Mouse (Mus musculus) G1E-ER4 (cell line): ENCODE results near the gene Rpl27. TPM values are rescaled to one million over a fixed set of nuclear protein-coding genes. Genes with fewer than 3 reads are reported as not detected.

ENCODE experiments used
- GATA1 ChIP-seq: IDR thresholded peaks from one replicate; pipeline ENCODE4 v1.8.0; 2012; ENCODE audit warnings: low read length, inconsistent platforms
- polyA plus RNA-seq: library from polyadenylated mRNA; stranded (reverse); fragments of >175 nt; gene quantifications from 2 replicates; pipeline ENCODE4 v1.2.3, GENCODE M21; 2012

The Rpl27 gene
- polyA plus RNA-seq = 482 and 957 TPM in 2 replicates

DNA sequence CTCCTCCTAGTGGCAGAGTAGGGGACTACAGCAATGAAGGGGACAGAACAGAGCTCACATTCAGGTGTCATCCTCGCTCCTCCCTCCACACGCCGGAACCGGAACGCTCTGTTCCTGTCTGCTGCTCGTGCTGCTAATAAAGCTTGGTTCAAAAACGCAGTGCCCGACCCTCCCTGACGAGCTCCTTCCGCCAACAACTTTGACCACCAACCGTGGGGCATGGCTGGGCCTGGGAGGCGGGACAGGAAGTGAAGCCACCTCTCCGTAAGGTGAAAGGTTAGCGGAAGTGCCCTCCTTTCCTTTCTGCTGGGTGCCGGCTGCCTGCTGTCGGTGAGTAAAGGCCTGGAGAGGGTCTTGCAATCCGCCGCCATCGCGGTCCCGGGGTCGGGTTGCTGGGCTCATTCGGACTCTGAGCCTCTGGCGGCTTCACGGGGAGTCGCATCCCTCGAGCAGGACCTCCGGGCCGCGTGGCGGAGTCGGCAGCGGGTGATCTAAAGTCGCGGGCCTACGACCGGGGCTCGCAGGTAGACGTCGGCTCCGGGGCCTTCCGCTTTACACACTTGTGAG lies at the start of gene Rpl27:
Gene Rpl27 (plus strand): TSS at position 172 of the 567 bp plus-strand sequence.
- no peak for TF ChIP-seq GATA1

DNA sequence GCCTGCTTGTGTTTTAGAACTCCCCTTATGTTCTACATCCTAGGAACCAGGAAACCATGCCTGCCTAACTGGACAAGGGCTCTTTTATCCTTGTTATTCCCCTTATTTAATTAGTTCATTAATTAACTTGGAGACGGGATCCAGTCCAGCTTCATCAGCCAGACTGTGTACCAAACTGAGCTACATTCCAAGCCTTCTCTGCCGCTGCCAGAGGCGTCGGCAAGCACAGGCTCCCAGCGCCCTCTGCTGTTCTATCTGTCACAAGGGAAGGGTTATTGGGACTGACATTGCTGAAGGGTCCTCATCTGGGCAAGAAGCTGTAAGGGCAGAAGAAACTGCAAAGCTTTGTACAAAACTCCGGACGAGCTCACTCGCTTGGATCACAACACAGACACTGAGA lies 47.0 kb upstream of the Rpl27 start:
- no peak for TF ChIP-seq GATA1

DNA sequence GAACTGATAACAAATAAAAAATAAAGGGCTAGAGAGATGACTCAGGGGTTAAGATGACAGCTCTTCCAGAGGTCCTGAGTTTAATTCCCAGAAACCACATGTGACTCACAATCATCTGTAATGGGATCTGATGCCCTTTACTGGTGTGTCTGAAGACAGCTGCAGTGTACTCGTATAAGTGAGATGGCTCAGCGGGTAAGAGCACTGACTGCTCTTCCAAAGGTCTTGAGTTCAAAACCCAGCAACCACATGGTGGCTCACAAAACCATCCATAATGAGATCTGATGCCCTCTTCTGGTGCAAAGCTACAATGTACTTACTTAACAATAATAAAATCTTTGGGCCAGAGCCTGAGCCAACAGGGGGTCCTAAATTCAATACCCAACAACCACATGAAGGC lies 26.8 kb upstream of the Rpl27 start:
- TF ChIP-seq GATA1 = no peak

DNA sequence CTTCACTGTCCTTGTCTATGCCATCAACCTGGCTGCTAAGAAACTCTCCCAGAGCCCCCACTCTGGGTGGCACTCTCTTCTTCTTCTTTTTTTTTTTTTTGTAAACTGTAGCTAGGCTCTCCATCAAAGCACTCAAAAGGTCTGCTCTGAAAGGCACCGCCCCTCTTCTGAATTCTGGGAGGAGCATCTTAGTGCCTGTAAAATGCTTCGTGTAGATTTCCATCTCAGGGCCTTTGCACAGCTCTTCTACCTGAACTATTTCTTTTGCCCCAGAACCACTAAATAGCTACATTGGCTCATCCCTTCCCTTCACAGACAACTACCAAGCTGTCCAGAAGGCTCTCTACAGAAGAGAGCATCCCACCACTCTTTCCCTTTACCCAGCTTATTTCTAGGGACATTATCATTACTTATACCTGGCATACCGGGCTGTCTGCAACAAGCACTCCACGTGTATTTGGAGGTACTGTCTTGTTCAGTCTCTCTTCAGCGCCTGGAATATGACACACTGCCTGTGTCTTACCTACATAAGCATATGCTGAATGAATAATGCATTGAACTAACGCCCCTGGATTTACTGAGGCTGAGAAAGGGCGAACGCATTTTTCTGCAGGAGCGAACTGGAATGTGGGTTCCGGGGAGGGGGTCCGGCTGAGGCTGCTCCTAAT lies 25.5 kb upstream of the Rpl27 start:
- TF ChIP-seq GATA1 = no peak

DNA sequence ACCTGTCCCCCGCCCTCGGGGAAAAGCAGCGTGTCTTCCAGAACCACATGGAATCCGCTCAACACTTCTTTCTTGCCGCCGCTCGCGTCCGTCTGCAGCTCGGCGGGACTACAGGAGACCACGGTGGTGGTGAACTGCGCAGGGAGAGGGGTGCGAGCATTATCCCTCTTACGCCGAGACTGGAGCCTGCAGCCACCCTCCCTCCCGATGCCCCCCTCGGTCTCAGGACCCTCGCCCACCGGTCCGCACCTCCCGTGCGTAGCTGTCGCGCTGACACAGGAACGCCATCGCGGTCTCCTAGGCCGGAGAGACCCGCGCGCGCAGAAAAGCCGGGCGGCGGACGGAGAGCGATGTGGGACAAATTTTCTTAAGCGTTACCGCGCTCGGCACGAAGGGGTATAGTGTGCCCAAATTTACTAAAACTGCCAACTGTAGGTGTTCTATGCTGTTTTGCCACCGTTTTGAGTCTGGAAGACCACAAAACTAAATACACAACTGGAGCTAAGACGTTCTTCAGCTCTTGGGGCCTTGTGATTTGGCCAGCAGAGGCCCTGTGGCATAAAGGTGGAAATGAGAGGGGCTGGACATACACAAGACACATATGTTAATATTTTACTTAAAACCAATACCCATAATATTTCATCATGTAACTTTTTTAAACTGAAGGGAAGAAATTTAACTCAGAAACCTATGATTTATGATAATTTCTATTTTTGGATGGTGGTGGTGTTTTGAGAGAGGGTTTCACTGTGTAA lies 24.8 kb upstream of the Rpl27 start, which contains the start of gene Aarsd1:
Gene Aarsd1 (minus strand): TSS at position 515 of the 755 bp plus-strand sequence.
- TF ChIP-seq GATA1 = no peak

DNA sequence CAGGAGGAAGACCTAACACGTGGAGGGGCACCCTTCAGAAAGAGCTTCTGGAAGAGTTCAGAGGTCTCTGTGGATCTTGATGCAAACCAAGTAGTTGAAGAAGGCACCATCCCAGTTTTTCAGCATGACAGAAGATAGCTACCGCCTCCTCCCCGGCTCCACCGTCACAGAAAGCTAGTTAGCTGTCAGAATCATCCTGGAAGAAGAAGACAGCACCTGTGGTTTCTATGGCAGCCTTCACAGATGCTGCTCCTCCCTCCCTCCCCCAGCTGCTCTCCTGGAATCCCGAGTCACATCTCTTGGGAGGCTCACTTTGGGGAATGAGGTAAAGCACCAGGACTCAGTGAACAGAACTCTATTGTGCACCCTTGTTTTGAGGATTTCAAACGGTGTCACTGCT lies 23.1 kb upstream of the Rpl27 start:
- no peak for TF ChIP-seq GATA1

DNA sequence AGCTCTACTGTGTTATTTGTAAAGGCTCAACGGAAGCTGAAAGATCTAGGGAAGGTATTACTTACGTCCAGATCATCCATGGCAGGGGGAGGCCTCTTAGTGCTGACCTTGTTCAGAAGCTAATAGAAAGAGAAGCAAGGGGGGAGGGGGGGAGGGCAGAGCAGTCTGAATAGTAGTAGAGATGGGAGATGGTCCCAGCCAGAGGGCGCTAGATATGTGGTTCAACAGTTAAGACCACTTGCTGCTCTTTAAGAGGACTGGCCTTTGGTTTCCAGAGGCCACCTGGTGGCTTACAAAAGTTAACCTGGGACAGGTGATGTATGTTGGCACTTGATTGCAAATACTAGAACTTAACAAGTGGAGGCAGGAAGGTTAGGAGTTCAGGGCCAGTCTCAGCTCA lies 22.5 kb upstream of the Rpl27 start:
- no peak for TF ChIP-seq GATA1

DNA sequence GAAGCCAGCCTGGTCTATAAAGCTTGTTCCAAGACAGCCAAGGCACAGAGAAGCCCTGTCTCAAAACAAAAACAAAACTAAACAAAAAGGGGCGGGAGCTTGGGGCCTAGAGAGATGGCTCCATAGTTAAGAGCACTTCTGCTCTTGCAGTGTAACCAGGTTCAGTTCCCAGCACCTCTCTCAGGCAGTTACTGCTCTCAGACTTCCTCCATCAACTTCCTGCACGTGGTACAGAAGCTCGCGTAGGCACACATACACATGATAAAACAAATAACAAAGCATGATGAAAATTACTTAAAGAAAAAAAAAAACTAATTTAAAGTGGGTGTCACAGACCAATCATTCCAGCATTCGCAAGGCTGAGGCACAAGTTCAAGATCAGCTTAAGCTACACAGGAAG lies 21.9 kb upstream of the Rpl27 start:
- no peak for TF ChIP-seq GATA1

DNA sequence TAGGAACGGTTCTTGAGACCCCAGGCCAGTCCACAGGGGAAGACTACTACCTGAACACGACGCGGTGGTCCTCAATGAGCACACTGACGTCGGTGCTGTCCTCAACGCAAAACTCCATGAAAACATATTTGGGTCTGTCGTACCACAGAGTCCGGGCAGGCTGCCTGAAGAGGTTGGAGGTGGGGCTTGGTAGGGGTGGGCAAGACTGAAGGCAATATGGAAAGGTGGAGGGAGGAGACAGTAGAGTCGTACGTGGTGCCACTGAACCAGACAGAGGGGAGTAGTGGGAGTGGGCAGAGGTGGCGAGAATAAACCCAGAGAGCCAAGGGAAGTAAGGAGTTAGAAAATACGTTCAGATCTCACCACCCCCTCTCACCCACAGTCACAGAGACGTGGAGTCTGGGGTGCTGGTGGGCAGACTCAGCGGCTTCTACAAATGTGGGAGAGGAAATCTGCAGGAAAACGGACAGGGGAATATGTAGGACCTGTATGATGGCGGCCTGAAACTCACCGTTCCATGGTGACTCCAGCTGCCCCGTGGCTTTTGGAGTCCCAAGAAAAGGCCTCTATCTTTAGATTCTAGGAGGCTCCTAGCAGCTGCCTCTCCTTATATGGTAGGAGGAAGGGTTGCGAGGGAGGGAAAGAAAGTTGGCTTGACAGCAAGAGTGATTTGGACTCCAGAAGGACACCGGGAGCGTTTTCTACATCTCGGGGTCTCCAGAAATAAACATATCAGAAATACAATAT lies 17.8 kb upstream of the Rpl27 start, which contains the start of gene Gm27029:
Gene Gm27029 (minus strand): TSS at position 692 of the 747 bp plus-strand sequence.
- TF ChIP-seq GATA1 = no peak

DNA sequence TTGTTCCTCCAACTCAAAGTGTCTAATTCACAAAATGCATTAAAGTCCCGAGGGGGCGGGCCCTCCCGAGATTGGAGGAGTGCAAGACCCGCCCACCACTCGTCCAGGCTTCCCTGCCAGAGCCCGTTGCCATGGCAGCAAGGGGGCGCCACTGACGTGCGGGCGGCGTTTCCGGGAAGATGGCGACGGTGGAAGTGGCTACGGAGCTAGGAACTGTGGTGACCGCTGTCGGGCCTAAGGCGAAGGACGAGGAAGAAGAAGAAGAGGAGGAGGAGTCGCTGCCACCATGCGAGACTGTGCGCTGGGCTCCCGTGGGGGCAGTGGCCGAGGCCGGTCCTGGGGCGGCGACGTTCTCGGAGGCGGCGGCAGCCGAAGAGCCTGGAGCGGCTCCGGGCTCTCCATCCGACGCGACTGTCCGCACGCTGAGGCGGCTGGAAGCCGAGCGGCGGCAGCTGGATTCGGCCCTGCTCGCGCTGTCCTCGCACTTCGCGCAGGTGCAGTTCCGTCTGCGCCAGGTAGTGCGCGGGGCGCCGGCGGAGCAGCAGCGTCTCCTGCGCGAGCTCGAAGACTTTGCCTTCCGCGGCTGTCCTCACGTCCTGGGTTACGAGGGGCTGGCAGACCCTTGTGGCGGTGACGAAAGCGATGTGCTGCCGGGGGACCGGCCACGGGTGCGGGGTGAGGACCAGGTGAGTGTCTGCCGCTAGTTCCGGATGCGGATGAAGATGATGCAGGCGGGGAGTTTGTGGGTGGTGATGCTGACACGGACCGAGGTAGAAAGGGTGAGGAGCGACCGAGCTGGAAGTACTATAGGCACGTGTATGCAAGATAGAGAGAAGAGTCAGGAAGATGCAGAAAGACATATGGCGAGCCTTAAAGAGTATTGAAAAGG lies 16.9 kb upstream of the Rpl27 start, which contains the start of the genes Rundc1 and Ptges3l:
Gene Rundc1 (plus strand): TSS at position 161 of the 889 bp plus-strand sequence.
Gene Ptges3l (minus strand): TSS at position 409 of the 889 bp plus-strand sequence.
- TF ChIP-seq GATA1 = no peak

DNA sequence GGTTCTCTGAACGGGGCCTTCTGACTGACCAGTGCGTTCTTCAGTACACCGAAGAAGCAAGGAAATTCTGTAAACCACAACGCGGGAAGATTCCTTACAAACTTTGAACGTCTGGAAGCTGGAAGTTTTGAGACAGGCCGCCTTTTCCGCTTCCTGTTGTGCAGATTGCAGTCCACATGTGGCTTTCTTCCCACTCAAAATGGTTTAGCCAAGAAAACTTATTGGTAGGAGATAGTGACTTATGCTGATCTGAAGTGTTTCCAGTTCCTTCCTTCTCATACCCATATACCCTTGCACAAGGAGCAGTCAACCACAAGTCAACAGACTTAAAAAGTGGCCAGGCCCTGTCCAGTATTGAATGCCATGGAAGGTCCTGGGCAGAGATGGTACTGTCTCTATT lies 15.9 kb upstream of the Rpl27 start:
- TF ChIP-seq GATA1 = no peak

DNA sequence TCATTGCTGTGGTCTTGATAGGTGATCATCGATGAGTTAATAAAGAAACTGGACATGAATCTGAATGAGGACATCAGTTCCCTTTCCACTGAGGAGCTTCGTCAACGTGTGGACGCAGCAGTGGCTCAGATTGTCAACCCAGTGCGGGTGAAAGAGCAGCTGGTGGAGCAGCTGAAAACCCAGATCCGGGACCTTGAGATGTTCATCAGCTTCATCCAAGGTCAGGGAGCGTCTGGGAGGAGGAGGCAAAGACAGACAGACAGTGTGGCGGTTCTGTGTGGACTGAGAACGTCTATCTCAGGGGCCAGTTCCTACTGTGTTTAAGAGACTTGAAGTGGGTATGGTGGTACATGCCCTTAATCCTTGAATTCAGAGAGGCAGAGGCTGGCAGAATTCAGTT lies 10.8 kb upstream of the Rpl27 start:
- TF ChIP-seq GATA1 = no peak

DNA sequence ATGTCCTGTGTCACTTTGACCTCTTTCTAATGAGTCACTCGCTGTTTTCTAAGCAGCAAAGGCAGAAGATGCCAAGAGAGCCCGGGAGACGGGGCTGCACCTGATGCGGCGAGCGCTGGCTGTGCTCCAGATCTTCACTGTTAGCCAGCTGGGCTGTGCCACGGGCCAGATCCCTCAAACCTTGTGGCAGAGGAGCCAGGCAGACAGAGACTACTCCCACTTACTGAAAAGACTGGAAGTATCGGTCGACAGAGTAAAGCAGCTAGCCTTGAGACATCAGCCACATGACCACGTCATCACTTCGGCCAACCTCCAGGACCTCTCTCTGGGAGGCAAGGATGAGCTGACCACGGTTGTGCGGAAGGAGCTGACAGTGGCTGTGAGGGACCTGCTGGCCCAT lies 8.7 kb upstream of the Rpl27 start:
- TF ChIP-seq GATA1 = no peak

DNA sequence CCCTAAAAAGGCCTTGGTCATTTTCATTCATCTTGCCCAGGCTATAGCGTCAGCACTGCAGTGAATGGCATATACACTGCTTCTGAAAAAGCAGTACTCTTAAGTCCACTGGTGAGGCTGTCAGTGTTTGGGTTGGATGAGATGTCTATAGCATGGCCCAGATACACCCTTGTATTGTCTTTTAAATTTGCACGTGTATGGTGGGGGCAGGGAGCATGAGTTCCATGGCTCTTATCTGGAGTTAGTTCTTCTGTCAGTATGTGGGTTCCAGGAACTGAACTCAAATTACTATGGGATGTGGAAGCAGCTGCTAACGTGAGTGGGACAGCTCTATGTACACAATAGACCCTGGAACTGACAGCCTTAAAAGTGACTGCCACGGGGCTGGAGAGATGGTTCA lies 6.3 kb upstream of the Rpl27 start:
- TF ChIP-seq GATA1 = no peak

DNA sequence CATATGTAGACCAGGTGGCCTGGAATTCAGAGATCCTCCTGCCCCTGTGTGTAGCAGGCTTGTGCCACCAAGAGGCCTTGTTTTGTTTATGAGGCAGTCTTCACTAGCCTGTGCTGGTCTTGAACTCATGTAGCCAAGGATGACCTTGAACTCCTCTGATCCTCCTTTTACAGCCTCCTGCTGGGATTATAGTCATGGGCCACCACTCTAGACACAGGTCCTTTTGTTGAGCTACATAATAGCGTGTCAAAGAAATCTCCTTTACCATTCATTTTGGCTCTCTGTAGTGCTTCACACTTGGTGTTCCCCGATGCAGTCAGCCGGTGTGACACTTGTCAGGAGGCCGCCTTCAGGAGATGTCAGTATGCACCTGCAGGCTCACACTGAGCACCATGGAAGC lies 5.2 kb upstream of the Rpl27 start:
- TF ChIP-seq GATA1 = no peak
